Mouse (Mus musculus) heart, postnatal 36 days (tissue): ENCODE measurements around the gene Txndc11. TPM values are rescaled to one million over a fixed set of nuclear protein-coding genes. Genes with fewer than 3 reads are reported as not detected.

Experiments used
- DNase-seq, 2 experiments: peaks; one replicate each; pipeline ENCODE4 v3.0.0; 2021 to 2022
- intact Hi-C: fragments of 180-260 bp; cut with DNase I; formaldehyde crosslinking; loops from one replicate; pipeline ENCODE4 v1.15.1; 2025
- total RNA-seq, 2 experiments: library from RNA; stranded (reverse); gene quantifications; 2 replicates each; pipeline ENCODE4 v1.2.3; 2021

Gene Txndc11
- total RNA-seq, 2 experiments from 2014 or later = 12.5 to 14.7 TPM

- intact Hi-C loops = no loop called here
- DNase-seq = no peak
These were observed 10.3 kb downstream of the Txndc11 start for GRCm38 (mm10) chr16:11124110-11124509.

DNA sequence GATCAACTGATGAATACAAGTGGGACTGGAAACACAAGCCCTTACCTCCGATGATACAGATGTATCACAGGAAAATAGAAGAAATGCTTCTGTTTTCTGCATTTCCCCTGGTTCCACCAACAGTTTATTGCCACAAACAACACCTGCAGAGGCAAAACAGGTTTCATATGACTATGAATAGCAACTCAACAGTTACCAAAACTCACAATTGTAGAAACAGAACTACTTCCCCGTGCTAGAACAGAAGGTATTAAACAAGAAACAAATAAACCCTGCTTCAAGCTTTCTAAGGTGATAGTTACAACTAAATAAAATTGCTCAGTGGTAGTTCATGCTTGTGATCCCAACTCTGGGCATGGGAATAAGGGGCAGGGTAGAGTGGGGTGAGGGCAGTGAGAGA, 11.8 kb downstream of the Txndc11 start:
- no peak for DNase-seq
- intact Hi-C loops = no loop called here

GRCm38 (mm10) chr16:11109198-11109740, 25.2 kb downstream of the Txndc11 start:
- intact Hi-C loops = loop anchor here (1.0 to 2.0 kb wide), 2 partner anchors 73 to 236 kb away; no protein-coding TSS in a partner anchor
- no peak for DNase-seq

- DNase-seq = no peak
- intact Hi-C loops = no loop called here
These were observed 29.5 kb downstream of the Txndc11 start for GRCm38 (mm10) chr16:11104905-11105304.

DNA sequence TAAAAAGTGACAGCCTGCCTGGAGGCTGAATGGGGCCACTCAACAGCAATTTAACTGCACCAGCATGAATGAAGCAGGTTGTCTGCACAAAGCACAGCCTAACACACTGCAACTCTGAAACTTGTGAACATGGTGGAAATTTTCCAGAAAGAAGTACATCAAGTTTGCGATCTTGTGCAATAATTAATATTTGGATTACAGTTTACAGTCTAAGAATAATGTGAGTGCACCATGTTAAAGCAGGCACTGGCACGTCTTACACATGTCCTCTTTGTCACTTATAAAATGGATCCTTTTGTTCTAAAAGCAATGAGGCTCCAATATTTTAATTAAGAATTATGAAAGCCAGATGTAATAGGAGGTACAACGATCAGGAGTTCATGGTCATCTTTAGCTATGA, 37.1 kb downstream of the Txndc11 start:
- intact Hi-C loops = no loop called here
- DNase-seq = no peak

- intact Hi-C loops = loop anchor here (2.0 kb wide), 2 partner anchors 13 to 49 kb away; no protein-coding TSS in a partner anchor
- no peak for DNase-seq
These were observed 40.6 kb downstream of the Txndc11 start for GRCm38 (mm10) chr16:11093717-11094386.

- intact Hi-C loops = loop anchor here (2.0 kb wide), 2 partner anchors 14 to 48 kb away; no protein-coding TSS in a partner anchor
These were observed 41.9 kb downstream of the Txndc11 start for GRCm38 (mm10) chr16:11092523-11092922.

GRCm38 (mm10) chr16:11092061-11092460, 42.4 kb downstream of the Txndc11 start:
- intact Hi-C loops = loop anchor here (2.0 kb wide), 2 partner anchors 15 to 47 kb away; no protein-coding TSS in a partner anchor
- DNase-seq = no peak

More at GRCm38 (mm10) chr16:11092523-11092922, 41.9 kb downstream of the Txndc11 start:
- no peak for DNase-seq

- intact Hi-C loops = loop anchor here (1.0 kb wide), 1 partner anchor 18 kb away; no protein-coding TSS in a partner anchor
- DNase-seq = no peak
These were observed 43.4 kb downstream of the Txndc11 start for GRCm38 (mm10) chr16:11090836-11091570.

DNA sequence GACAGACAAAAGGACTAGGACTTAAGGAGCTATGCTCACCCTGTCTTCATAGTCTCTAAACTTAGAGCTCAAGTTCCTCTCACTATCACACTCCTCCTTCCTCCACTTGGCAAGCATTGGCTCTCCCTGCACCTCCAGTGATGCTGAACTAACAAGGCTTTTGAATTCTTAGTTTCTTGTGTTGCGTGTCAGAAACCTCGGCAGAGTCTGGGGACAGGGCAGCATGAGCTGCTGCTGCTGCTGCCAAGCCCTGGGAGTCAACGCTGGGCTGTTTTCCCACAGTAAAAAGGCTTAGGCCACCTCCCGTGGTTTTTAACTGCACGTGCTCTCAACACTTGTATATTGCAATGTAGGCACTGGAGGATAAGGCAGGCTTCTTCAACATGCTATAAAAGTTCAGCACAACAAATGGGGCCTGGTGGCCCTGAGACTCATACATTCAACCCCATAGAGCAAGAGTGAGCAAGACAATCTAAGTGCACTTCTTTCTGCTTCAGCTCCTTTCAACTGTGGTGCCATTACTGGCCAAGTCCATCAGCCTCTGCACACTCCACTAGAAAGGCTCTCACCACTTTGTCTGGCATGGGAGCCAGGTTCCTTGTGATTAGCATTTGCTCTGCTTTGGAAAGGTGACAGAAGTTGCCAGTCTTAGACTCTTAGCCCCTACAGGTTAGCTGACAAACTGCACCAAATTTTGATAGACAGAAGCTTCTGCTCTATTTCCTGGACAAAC, 47.4 kb downstream of the Txndc11 start:
- DNase-seq = no peak
- intact Hi-C loops = no loop called here

DNA sequence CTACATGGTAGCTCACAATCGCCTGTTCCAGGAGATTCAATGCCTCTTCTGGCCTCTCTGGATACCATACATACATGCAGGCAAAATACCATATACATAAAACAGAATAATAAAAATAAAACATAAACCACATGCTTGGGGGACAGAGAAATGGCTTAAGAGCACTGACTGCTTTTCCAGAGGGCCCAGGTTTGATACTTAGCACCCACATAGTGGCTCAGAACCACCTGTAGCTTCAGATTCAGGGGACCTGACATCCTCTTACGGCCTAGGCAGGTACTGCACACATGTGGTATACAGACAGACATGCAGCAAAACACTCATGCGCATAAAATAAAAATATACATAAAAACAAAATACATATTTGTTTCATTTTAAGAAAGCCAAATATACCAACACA, 48.2 kb downstream of the Txndc11 start:
- no peak for DNase-seq
- intact Hi-C loops = no loop called here

- DNase-seq = no peak
- intact Hi-C loops = no loop called here
These were observed 50.3 kb downstream of the Txndc11 start for GRCm38 (mm10) chr16:11084181-11084580.

DNA sequence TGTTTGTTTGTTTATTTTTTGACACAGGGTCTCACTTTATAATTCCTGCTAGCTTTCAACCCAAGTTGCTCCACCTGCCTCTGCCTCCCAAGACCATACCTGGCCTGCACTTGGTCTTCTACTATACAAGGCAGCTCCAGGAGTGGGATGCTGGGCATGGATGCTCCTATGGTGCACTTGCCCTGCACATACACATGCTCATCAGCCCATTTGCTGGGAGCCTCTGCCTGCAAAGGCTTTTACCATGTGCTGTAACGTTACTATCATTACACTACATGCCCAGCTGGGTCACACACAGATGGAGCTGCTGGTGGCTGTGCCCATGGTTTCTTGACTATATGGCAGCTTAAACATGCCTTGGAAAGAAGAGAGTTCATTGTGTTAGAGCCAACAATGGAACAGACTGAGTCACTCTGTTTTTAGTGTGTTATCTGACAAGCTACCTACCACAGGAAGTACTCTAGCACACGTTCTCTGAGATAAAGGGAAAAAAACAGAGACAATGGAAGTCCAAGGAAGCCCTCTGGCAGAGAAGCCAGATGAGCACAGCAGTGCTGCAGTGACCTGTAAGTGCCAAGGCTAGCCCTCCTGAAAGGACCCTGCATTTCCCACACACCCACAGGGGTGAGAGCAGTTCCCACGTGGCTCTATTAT, 56.1 kb downstream of the Txndc11 start:
- intact Hi-C loops = no loop called here
- no peak for DNase-seq

GRCm38 (mm10) chr16:11077601-11078201, 56.7 kb downstream of the Txndc11 start:
- DNase-seq = no peak
- intact Hi-C loops = no loop called here

DNA sequence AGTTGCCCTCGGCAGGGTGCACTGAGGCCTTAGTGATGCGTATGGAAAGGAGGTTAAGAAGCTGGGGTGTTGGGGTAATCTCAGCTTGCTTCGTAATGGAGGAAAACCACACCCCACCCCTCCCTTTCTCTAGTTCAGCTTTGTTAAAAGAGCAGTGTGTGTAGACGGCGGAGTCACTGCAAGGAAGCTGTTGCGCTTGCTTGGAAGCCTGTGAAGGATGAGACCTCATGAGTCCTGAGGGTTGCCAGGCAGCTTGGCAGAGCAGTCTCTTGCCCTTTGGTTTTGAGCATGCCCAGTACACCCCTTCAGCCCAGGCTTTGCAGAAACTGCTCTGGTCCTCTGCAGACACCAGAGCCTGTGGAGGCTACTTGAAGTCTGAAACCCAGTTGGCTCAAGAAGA, 61.4 kb downstream of the Txndc11 start:
- no peak for DNase-seq
- intact Hi-C loops = loop anchor here (1.0 to 5.0 kb wide), 2 partner anchors 17 to 36 kb away; no protein-coding TSS in a partner anchor

DNA sequence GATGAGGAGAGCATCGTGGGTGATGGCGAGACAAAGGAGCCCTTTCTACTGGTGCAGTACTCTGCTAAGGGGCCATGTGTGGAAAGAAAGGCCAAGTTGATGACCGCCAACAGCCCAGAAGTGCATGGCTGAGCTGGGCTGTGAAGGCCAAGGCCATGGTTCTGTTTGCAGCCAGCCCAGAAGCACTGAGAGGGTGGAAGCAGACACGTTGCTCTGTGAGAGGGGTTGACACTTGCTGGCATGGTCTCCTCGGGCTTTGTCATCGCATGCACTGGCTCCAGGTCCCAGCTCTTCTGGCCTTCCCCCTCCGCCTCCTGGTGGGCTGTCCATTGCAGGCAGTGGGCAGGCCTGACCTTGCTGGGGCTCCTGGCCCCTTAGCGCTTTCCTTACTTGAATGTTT, 62.0 kb downstream of the Txndc11 start:
- intact Hi-C loops = loop anchor here (5.0 kb wide), 1 partner anchor 35 kb away; no protein-coding TSS in a partner anchor
- DNase-seq = no peak

GRCm38 (mm10) chr16:11071887-11072286, 62.6 kb downstream of the Txndc11 start:
- intact Hi-C loops = loop anchor here (5.0 kb wide), 1 partner anchor 35 kb away; no protein-coding TSS in a partner anchor
- no peak for DNase-seq

DNA sequence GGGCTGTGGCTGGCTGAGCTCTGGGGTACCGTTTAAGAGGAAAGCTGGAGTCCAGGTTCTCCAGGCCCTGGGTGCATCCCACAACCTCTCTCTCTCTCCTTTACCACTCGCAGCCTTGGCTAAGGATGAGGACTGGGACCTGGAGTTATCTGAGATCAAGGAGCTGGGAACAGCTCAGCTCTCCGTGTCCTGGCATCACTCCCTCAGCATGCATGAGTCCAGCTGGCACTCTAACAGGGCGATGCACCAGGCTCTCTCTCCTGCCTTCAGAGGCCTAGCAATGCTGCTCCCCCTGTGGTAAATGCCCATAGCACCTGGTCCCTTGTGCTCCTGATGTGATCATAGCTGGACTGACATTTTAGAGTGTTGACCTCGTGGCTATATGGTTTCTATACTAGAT, 63.3 kb downstream of the Txndc11 start:
- intact Hi-C loops = loop anchor here (5.0 kb wide), 1 partner anchor 34 kb away; no protein-coding TSS in a partner anchor
- DNase-seq = peak in 1 of 2 experiments; percentile 47

GRCm38 (mm10) chr16:11069710-11070420, 64.6 kb downstream of the Txndc11 start:
- intact Hi-C loops = loop anchor here (5.0 kb wide), 1 partner anchor 33 kb away; no protein-coding TSS in a partner anchor
- peak; percentile 37 to 39 for DNase-seq
